Mouse (Mus musculus) adrenal gland, adult 2 months (tissue): ENCODE measurements at regions not wholly inside any gene's neighbourhood (a gene's known extent, or its start where the extent isn't known, plus 50 kb on each side); places are given as distances from the start of the nearest gene placed in this dataset.

ENCODE experiments used
- DNase-seq: peaks from one replicate; pipeline ENCODE4 v3.0.0; 2021

GRCm38 (mm10) chr11:112982165-112982801, 200.3 kb downstream of the Sox9 start:
- DNase-seq: no peak

GRCm38 (mm10) chr11:112982802-112983591, 201.0 kb downstream of the Sox9 start:
- DNase-seq: no peak

DNA sequence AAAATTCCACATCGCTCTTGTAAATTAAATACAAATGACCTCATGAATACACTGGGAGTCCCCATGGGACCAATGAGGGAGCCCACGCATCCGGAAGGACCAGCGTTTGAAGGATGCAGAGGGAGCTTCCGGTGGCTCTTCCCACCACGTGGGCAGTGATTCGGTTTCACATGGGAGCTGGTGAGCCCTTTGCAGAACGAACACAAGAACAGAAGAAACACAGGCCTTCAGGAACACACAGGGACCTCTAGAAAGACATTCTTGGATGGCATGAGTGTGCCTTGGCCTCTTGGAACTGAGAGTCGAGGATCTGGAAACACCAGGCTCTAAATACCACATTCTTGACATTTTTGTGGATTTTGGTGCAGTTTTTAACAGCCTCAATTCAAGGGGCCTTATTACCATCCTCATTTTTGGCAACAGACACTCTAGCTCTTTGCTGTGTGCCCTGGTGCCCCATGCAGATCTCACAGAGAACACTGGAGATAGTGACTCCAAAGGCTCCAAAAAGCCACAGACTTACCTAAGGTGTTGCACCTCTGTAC, 204.1 kb downstream of the Sox9 start:
- no peak for DNase-seq

DNA sequence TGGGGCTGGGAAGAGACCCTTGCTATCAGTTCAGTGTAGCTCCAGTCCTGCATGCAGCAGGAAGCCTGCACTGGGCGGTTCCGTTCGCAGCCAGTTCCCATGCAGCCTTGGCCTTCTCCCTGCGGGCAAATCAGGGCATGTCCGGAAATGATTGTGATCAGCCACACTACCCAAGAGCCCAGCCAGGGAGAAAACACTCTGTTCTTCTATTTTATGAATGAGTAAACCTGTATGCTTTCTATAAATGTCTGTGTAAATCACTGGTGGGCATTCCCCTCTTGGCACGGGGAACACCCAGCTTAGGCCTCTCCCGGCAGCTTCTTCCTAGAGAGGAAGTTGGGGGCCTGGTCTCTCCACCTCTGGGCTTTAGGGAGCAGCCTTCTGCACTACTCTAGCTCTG, 205.8 kb downstream of the Sox9 start:
- DNase-seq: peak; percentile 20

GRCm38 (mm10) chr11:112988900-112989299, 206.9 kb downstream of the Sox9 start:
- DNase-seq: no peak

DNA sequence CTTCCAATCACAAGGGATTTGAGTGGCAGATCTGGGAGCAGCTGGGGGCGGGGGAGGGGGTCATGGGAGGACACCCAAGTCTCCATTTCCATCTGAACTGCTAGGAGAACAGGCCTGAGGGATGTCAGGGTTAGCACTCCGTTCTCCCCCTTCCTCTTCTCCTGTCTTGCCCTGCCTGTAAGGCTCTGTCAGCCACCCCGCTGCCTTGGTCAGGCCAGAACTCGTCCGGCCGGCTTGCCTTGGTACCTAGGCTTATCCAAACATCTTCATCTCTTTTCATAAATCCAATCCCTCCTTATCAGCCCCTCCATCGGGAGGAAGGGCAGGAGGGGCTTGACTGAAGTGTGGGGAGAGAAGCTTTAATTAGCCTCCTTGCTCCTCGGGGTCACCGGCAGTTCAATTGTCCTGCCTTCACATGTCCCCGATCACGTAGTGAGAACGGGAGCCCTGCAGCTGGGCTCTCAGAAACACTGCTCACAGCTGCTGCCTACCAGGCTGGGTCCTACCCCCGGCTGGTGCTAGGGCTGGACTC, 208.0 kb downstream of the Sox9 start:
- DNase-seq: no peak

- DNase-seq: no peak
These were observed 208.7 kb downstream of the Sox9 start for GRCm38 (mm10) chr11:112990751-112991150.

- DNase-seq: no peak
These were observed 209.8 kb downstream of the Sox9 start for GRCm38 (mm10) chr11:112991862-112992261.

DNA sequence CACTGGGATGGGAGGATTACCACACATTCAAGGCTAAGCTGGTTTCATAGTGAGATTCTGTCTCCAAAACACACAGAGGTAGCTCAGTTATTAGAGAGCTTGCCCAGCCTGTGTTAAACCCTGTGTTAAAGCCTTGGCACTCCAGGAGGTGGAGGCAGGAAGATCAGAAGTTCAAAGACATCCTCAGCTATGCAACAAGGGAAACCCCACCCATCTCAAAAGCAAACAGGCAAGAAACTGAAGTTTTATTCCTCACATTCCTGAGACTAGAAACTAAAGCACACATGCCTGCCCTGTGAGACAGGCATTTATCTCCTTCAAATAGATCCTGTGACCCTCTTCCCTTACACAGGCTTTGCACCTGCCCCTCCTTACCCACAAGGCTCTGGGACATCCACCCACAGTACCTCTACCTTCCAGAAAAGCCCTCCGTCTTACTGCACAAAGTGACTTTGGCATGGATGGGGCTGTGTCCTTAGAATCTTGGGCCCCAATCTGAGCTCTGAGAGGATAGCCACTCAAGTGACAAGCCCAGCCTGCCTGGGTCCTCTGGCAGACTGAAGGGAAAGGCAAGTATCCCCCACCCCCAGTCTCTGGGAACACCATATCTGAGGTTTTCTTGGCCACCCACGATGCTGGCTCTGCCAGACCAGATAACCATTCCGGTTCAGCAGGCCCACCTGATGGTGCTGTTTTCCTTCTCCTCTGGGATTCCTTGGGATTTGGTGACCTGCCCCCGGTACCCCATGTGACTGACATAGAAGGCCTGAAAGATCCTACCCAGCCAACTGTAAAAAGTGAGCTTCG, 217.0 kb downstream of the Sox9 start:
- no peak for DNase-seq

GRCm38 (mm10) chr11:113001071-113001470, 219.0 kb downstream of the Sox9 start:
- DNase-seq: peak; percentile 58

- DNase-seq: no peak
These were observed 223.9 kb downstream of the Sox9 start for GRCm38 (mm10) chr11:113005895-113006294.

GRCm38 (mm10) chr11:113008521-113008920, 226.5 kb downstream of the Sox9 start:
- DNase-seq: peak; percentile 47

DNA sequence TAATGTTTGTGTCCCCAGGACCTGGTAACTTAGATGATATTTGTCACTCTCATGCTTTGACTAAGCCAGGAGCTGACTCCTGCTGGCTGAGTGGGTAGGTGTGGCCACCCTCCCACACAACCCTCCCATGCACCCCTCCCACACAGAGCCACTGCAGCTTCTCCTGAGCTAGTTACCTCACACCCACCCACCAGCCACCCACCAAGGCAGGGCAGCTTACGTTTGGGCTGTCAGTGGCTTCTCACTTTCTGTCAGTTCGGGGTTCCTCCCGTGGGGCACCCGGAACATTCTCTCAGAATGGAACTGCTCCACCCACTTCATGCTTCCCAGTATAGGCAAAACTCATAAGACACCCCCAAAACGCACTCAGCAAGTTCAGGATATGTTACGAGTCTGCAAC, 227.4 kb downstream of the Sox9 start:
- DNase-seq: no peak

GRCm38 (mm10) chr11:113010906-113011305, 228.9 kb downstream of the Sox9 start:
- peak; percentile 54 for DNase-seq

- DNase-seq: no peak
These were observed 232.4 kb downstream of the Sox9 start for GRCm38 (mm10) chr11:113014186-113015010.

DNA sequence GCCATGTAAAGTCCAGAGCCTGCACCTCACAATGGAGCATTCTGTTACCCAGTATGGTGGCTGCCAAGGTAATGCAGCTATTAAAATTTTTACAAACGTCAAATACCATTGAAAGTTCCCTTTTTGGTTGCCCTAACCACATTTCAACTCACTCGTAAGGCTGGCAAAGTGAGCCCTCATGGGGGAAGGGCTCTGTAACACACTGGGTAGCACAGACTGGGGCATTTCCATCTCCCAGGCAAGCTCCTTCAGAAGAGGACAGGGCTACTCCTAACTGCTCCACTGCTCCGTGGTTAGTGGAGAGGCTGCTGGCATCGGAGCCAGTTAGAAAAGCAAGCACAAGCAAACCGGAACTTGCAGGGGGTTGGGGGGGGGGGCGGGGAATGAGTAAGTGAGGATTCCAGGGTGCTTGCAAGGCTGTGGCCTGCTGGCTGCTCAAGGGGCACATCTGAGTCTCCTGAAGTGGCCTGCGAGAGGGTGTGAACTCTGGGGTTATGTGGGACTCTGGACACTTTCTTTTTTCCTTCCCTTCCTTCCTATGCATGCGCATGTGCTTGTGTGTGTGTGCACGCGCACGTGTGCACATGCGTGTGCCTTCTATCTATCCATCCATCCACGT, 233.8 kb downstream of the Sox9 start:
- no peak for DNase-seq

GRCm38 (mm10) chr11:113016801-113017715, 235.0 kb downstream of the Sox9 start:
- DNase-seq: no peak

DNA sequence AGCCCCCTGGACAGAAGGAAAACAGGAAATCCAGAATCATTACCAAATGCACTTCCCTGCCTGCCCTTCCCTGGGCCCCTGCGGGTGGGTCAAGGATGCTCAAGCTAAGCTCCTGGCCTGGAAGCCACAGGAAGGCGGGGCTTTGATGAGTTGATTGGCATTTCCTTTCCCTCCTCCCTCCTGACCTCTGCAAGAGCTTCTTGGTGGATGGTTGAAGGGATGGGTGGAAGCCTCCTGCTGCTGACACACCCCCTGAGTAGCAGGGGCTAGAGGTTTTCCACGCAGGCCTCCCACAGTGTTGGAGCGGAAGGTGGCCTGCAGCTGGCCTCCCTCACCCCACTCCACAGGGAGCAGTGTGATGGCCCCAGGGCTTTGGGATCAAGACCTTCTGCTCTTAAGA, 239.5 kb downstream of the Sox9 start:
- peak; percentile 14 for DNase-seq

DNA sequence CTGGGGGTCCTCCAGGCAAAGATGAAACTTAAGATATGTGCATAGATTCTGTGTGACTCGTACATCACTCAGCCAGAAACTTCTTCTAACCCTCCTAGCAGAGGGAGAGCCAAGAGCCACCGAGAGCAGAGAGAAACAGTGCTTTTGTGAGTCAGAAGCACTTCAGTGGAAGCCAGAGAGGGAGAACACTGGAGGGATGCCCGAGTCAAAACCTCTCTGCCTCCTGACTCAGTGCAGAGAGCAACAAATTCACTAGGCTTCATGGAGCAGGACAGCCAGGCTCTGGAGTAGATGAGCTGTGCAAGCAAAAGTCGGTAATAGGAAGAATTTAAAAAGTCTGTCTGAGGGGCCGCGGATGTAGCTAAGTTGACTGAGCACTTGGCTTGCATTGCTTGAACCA, 245.0 kb downstream of the Sox9 start:
- peak; percentile 31 for DNase-seq
